Mouse (Mus musculus): Measurements from ENCODE around the gene Mrpl14. TPM values are rescaled to one million over a fixed set of nuclear protein-coding genes. Genes with fewer than 3 reads are reported as not detected.

The Mrpl14 gene
- polyA plus RNA-seq, 1 experiment from 2014 or later: 102 TPM

DNA sequence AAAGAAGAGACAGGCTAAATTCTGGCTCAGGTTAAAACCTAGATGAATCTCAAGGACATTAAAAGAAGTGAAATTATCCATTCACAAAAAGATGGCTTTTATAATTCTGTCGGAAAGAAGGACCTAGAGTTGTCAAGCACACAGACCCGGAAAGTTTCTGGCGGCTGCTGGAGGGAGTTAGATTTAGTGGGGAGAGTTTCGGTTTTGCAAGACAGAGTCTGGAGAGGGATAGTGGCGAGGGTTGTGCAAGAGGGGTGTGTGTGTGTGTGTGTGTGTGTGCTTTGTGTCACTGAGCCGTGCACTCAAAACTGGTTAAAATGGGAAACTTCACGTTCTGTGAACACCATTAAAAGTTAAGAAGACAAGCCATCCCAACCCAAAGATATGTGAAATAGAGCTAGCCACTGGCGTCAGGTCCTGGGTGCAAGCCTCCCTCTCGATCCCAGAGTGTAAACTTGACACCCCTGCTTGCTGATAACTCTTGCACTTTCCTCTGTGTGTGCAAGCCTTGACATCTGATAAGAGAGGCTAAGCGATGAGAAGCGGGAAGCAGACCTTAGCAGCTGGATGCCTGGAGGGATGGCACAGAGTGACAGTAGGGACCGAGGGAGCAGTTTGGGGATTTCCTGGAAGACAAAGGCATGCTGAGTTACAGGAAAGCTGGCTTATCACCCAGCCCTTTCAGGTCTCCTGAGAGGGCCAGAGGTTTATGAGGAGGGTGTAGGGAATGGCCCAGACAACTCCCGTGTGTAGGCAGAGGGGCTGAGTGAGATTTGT lies 56.4 kb downstream of the Mrpl14 start:
- Histone ChIP-seq H3K9ac (ENCODE audit: low read length) (no peak overlapping the region), H3K4me1 (ENCODE audit: control insufficient read depth, insufficient read depth, low read length) (no peaks in the 10 kb centered on the region; the same call in 1 of the 2 replicates), H3K36me3 (ENCODE audit: control insufficient read depth, insufficient read depth, low read length) (no peaks in the 10 kb centered on the region), H3K27ac (ENCODE audit: low read depth, low read length) (no peak overlapping the region), H3K9me3 (ENCODE audit: control insufficient read depth, low read length) (no peaks in the 10 kb centered on the region), H3K27me3 (ENCODE audit: control insufficient read depth, insufficient read depth, low read length) (no peaks in the 10 kb centered on the region), H3K4me3 (ENCODE audit: low read depth, low read length) (no peak overlapping the region), H3K4me2 (ENCODE audit: low read depth) (no peak overlapping the region)
- no peak for DNase-seq (ENCODE audit: low spot score)
- 65% methylated on average over 13 of the region's 13 CpGs for WGBS
- ATAC-seq (ENCODE audit: insufficient read depth, low FRiP score, low TSS enrichment): no peak

DNA sequence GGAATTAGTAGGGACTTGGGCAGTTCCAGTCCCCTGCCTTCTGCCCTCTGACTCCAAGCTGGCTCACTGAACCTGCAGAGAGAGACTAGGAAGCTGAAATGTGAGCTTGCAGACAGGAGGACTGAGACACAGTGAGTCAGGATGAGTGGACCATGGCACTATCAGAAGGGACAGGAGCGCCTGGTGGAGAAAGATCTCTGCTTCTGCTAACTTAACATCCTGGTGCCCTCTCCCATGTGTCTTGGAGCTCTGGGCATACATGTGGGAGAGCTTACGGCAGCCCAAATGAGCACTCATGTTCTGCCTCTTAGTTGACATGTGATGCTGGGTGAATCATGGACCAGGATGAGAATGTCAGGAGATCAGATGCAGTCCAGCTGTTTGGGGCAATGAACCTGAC lies 59.5 kb downstream of the Mrpl14 start:
- Histone ChIP-seq H3K9ac (ENCODE audit: low read length) (no peak overlapping the region), H3K27ac (ENCODE audit: low read depth, low read length) (no peak overlapping the region), H3K9me3 (ENCODE audit: control insufficient read depth, low read length) (no peaks in the 10 kb centered on the region), H3K36me3 (ENCODE audit: control insufficient read depth, insufficient read depth, low read length) (no peaks in the 10 kb centered on the region), H3K4me3 (ENCODE audit: low read depth, low read length) (no peak overlapping the region), H3K4me2 (ENCODE audit: low read depth) (no peak overlapping the region), H3K4me1 (ENCODE audit: control insufficient read depth, insufficient read depth, low read length) (no peaks in the 10 kb centered on the region; the same call in 1 of the 2 replicates), H3K27me3 (ENCODE audit: control insufficient read depth, insufficient read depth, low read length) (no peaks in the 10 kb centered on the region)
- WGBS: 89% methylated on average over 2 of the region's 2 CpGs
- DNase-seq (ENCODE audit: low spot score): no peak
- no peak for ATAC-seq (ENCODE audit: insufficient read depth, low FRiP score, low TSS enrichment)

DNA sequence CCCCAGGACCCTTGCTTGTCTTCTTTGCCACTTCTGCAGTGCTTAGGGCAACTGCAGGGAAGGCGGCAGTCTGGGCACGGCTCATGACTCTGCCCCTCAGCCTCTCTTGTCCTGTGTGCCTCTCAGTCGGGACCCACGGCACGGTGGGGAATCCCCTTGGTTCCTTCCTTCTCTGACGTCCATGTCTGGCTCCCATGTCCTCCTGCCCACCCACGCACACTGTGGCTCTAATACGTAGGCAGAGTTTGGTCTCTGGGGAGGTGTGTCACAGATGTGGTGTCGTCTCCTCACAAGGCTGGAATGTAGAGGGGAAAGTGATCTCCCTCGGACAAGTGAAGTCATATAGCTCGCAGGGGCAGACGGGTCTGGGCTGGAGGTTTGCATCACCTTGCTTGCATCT lies 60.6 kb downstream of the Mrpl14 start:
- no peaks in the 10 kb centered on the region for H3K27me3 ChIP-seq (ENCODE audit: control insufficient read depth, insufficient read depth, low read length)

DNA sequence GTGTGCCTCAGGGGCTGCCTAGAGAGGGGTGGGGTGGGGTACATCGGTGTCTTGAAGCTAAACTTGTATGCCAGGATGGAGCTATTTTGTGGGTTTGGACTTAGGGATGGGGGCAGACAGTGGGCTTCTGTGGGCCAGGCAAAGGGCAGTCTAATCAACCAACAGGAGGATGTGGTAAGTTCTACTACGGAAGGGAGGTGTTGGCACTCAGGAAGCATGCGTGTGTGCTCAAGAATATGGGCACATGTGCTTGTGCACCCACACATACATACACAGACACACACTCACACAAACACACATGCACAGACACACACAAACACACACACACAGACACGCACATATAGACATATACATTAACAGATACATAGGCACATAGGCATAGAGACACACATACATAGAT lies 61.2 kb downstream of the Mrpl14 start:
- H3K27me3 ChIP-seq (ENCODE audit: control insufficient read depth, insufficient read depth, low read length): no peaks in the 10 kb centered on the region
- WGBS: 95% methylated on average over 4 of the region's 4 CpGs

More for the DNA sequence above, 60.6 kb downstream of the Mrpl14 start:
- DNase-seq (ENCODE audit: low spot score): no peak
- Histone ChIP-seq H3K9ac (ENCODE audit: low read length) (no peak overlapping the region), H3K4me2 (ENCODE audit: low read depth) (no peak overlapping the region), H3K36me3 (ENCODE audit: control insufficient read depth, insufficient read depth, low read length) (no peaks in the 10 kb centered on the region), H3K4me1 (ENCODE audit: control insufficient read depth, insufficient read depth, low read length) (no peaks in the 10 kb centered on the region; the same call in 1 of the 2 replicates), H3K27ac (ENCODE audit: low read depth, low read length) (no peak overlapping the region), H3K4me3 (ENCODE audit: low read depth, low read length) (no peak overlapping the region), H3K9me3 (ENCODE audit: control insufficient read depth, low read length) (no peaks in the 10 kb centered on the region)
- ATAC-seq (ENCODE audit: insufficient read depth, low FRiP score, low TSS enrichment): no peak
- 72% methylated on average over 12 of the region's 12 CpGs for WGBS

More for the DNA sequence above, 61.2 kb downstream of the Mrpl14 start:
- Histone ChIP-seq H3K36me3 (ENCODE audit: control insufficient read depth, insufficient read depth, low read length) (no peaks in the 10 kb centered on the region), H3K4me1 (ENCODE audit: control insufficient read depth, insufficient read depth, low read length) (no peaks in the 10 kb centered on the region; the same call in 1 of the 2 replicates), H3K9ac (ENCODE audit: low read length) (no peak overlapping the region), H3K4me3 (ENCODE audit: low read depth, low read length) (no peak overlapping the region), H3K4me2 (ENCODE audit: low read depth) (no peak overlapping the region), H3K27ac (ENCODE audit: low read depth, low read length) (no peak overlapping the region), H3K9me3 (ENCODE audit: control insufficient read depth, low read length) (no peaks in the 10 kb centered on the region)
- DNase-seq (ENCODE audit: low spot score): no peak
- ATAC-seq (ENCODE audit: insufficient read depth, low FRiP score, low TSS enrichment): no peak

Other genes with a start within 250 kb of the Mrpl14 start
- gene Spats1, start 210.9 kb upstream of the Mrpl14 start, polyA plus RNA-seq (2014; fragmentation: Nextera tagmentation; extraction: Ambion mirVana): 0.48 and 0.51 TPM in 2 replicates
- 18.6 and 19.0 TPM in 2 replicates for gene Aars2, start 179.5 kb upstream of the Mrpl14 start, polyA plus RNA-seq (2014; fragmentation: Nextera tagmentation; extraction: Ambion mirVana)
- gene Tcte1, start 162.9 kb upstream of the Mrpl14 start, polyA plus RNA-seq (2014; fragmentation: Nextera tagmentation; extraction: Ambion mirVana): 1.4 and 1.8 TPM in 2 replicates
- 6.2 and 6.8 TPM in 2 replicates for gene Tmem151b, start 136.6 kb upstream of the Mrpl14 start, polyA plus RNA-seq (2014; fragmentation: Nextera tagmentation; extraction: Ambion mirVana)
- 6.9 and 7.0 TPM in 2 replicates for gene Nfkbie, start 130.6 kb upstream of the Mrpl14 start, polyA plus RNA-seq (2014; fragmentation: Nextera tagmentation; extraction: Ambion mirVana)
- gene Slc35b2, start 122.4 kb upstream of the Mrpl14 start, polyA plus RNA-seq (2014; fragmentation: Nextera tagmentation; extraction: Ambion mirVana): 101 and 106 TPM in 2 replicates
- 1,725 and 1,823 TPM in 2 replicates for gene Hsp90ab1, start 113.1 kb upstream of the Mrpl14 start, polyA plus RNA-seq (2014; fragmentation: Nextera tagmentation; extraction: Ambion mirVana)
- 44.1 and 48.7 TPM in 2 replicates for gene Slc29a1, start 86.7 kb upstream of the Mrpl14 start, polyA plus RNA-seq (2014; fragmentation: Nextera tagmentation; extraction: Ambion mirVana)
- gene Mymx, start 84.2 kb upstream of the Mrpl14 start, polyA plus RNA-seq (2014; fragmentation: Nextera tagmentation; extraction: Ambion mirVana): 4.8 and 5.3 TPM in 2 replicates
- 0.15 and 0.57 TPM in 2 replicates for gene Capn11, start 27.0 kb upstream of the Mrpl14 start, polyA plus RNA-seq (2014; fragmentation: Nextera tagmentation; extraction: Ambion mirVana)
- 48.7 and 55.2 TPM in 2 replicates for gene Tmem63b, start 583 bp downstream of the Mrpl14 start, polyA plus RNA-seq (2014; fragmentation: Nextera tagmentation; extraction: Ambion mirVana)
- not detected in 2 replicates for gene 1600014C23Rik, start 47.5 kb downstream of the Mrpl14 start, polyA plus RNA-seq (2014; fragmentation: Nextera tagmentation; extraction: Ambion mirVana)

All from neural tube, embryonic 11.5 days (tissue).